Comparison of ENCODE assay signal across 16 mouse cellular contexts in the genomic region with DNA sequence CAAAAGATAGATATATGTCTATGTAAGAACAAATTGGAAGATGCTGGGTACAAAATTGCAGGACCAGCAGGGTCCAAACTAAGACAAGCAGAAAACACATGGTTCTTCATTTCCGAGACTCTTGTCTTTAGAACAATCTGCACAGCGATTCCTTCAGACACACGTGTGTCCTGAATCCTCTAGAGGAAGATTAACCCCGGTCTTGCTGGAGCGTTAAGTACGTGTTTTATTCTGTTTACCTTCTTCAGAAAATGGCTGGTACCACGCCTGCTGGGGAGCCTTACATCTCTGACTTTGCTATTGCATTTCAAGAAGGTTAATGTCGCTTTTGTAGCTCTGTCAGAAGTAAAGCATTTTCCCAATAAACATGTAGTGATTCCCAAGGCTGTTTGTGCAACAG.
DNase-seq lines count a peak whose midpoint lies in the region; ATAC-seq lines count a peak whose summit lies in the region.
"Had no signal": no experiment of that assay in that cellular context is flagged by ENCODE, and none has a peak within 500 bp of the region (broad histone marks: within the 10 kb centered on the region; RNA-seq: fewer than 3 reads in every experiment).

No protein-coding gene starts in this region.

- peak; percentile 21 for DNase-seq in heart, adult 11 months
- DNase-seq in heart, postnatal 10 days, result no peak
- no peak for DNase-seq in hindbrain, embryonic 11.5 days (ENCODE audit: low spot score)
- no peak for DNase-seq in spleen, adult 18-20 months
- DNase-seq in lung, postnatal 10 days, result no peak
- no peak for DNase-seq in frontal cortex, adult 2 months (ENCODE audit: extremely low spot score in 1 of 2, low spot score in 1 of 2)
- DNase-seq: adrenal gland, postnatal 36 days; cerebellum, adult 9-11 months; embryo, embryonic 11 days; lung, adult 18-20 months; thymus, adult 18-20 months had no signal

- H3K36me3 ChIP-seq in hindbrain, embryonic 11.5 days (ENCODE audit: control insufficient read depth, insufficient read depth, low read length), result no peaks in the 10 kb centered on the region
- H3K36me3 ChIP-seq in midbrain, embryonic 12.5 days, result no peaks in the 10 kb centered on the region
- no peaks in the 10 kb centered on the region for H3K36me3 ChIP-seq in neural tube, embryonic 15.5 days
- H3K36me3 ChIP-seq: intestine, embryonic 15.5 days had no signal

- intact Hi-C loops in heart, postnatal 10 days (cut with DNase I), result no loop called here

- H3K27ac ChIP-seq in hindbrain, embryonic 11.5 days (ENCODE audit: low read depth, low read length), result no peak overlapping the region
- no peak overlapping the region for H3K27ac ChIP-seq in midbrain, embryonic 12.5 days (replicated peaks)
- H3K27ac ChIP-seq in neural tube, embryonic 15.5 days (replicated peaks), result no peak overlapping the region
- H3K27ac ChIP-seq: intestine, embryonic 15.5 days; kidney, postnatal 0 days; macrophage had no signal

- H3K4me3 ChIP-seq in hindbrain, embryonic 11.5 days (ENCODE audit: low read depth, low read length), result 0 out of 2 replicates have a peak overlapping the region, but pooled peaks have one; percentile 14
- peak overlapping the region; percentile 18; the same call in 1 of the 2 replicates for H3K4me3 ChIP-seq in midbrain, embryonic 12.5 days
- peak overlapping the region; percentile 7; the same call in 1 of the 2 replicates for H3K4me3 ChIP-seq in neural tube, embryonic 15.5 days (replicated peaks)
- H3K4me3 ChIP-seq: intestine, embryonic 15.5 days had no signal

- H3K27me3 ChIP-seq in hindbrain, embryonic 11.5 days (ENCODE audit: control insufficient read depth, insufficient read depth, low read length), result no peaks in the 10 kb centered on the region
- H3K27me3 ChIP-seq in midbrain, embryonic 12.5 days, result 0 out of 2 replicates have a peak, but pooled peaks cover 3% of the 10 kb centered on the region
- H3K27me3 ChIP-seq in neural tube, embryonic 15.5 days (replicated peaks), result no peaks in the 10 kb centered on the region
- H3K27me3 ChIP-seq: intestine, embryonic 15.5 days had no signal

- 36% methylated on average over 8 of the region's 8 CpGs for WGBS in hindbrain, embryonic 11.5 days
- WGBS in midbrain, embryonic 12.5 days, result 18% methylated on average over 8 of the region's 8 CpGs
- WGBS in neural tube, embryonic 15.5 days, result 17% methylated on average over 8 of the region's 8 CpGs

- H3K9ac ChIP-seq in hindbrain, embryonic 11.5 days (ENCODE audit: low read depth, low read length), result no peak overlapping the region
- H3K9ac ChIP-seq in midbrain, embryonic 12.5 days (replicated peaks), result no peak overlapping the region
- 0 out of 2 replicates have a peak overlapping the region, but pooled peaks have one; percentile 23 for H3K9ac ChIP-seq in neural tube, embryonic 15.5 days (replicated peaks)
- H3K9ac ChIP-seq: intestine, embryonic 15.5 days had no signal

- peaks cover 5% of the 10 kb centered on the region for H3K4me1 ChIP-seq in hindbrain, embryonic 11.5 days (replicated peaks; ENCODE audit: control insufficient read depth, insufficient read depth, low read length)
- H3K4me1 ChIP-seq in midbrain, embryonic 12.5 days, result peaks cover 68% of the 10 kb centered on the region
- peaks cover 11% of the 10 kb centered on the region; the same call in 1 of the 2 replicates for H3K4me1 ChIP-seq in neural tube, embryonic 15.5 days
- H3K4me1 ChIP-seq: intestine, embryonic 15.5 days had no signal

- no peak for ATAC-seq in hindbrain, embryonic 11.5 days (ENCODE audit: low FRiP score)
- no peak for ATAC-seq in midbrain, embryonic 12.5 days (ENCODE audit: low FRiP score, low read depth)
- ATAC-seq in neural tube, embryonic 15.5 days (ENCODE audit: low FRiP score), result no peak
- ATAC-seq: intestine, embryonic 15.5 days had no signal

- H3K4me2 ChIP-seq in hindbrain, embryonic 11.5 days (replicated peaks; ENCODE audit: low read depth, low read length), result peak overlapping the region; percentile 13; the same call in 1 of the 2 replicates
- H3K4me2 ChIP-seq in midbrain, embryonic 12.5 days (replicated peaks), result peak overlapping the region; percentile 36
- H3K4me2 ChIP-seq in neural tube, embryonic 15.5 days, result peak overlapping the region; percentile 40
- H3K4me2 ChIP-seq: intestine, embryonic 15.5 days had no signal

- H3K9me3 ChIP-seq in hindbrain, embryonic 11.5 days (ENCODE audit: control insufficient read depth, low read length), result no peaks in the 10 kb centered on the region
- no peaks in the 10 kb centered on the region for H3K9me3 ChIP-seq in midbrain, embryonic 12.5 days
- no peaks in the 10 kb centered on the region for H3K9me3 ChIP-seq in neural tube, embryonic 15.5 days (replicated peaks)
- H3K9me3 ChIP-seq: intestine, embryonic 15.5 days had no signal
